Mouse (Mus musculus) liver, adult 2 months (tissue): ENCODE measurements around the gene Zfp592.

Experiments
- CTCF ChIP-seq: fragments of 200-500 bp; IDR thresholded peaks from 2 replicates; pipeline ENCODE4 v1.5.1; 2011; ENCODE audit warnings: low read depth, low read length, control low read depth
- POLR2A ChIP-seq: fragments of 200-500 bp; IDR thresholded peaks from 2 replicates; pipeline ENCODE4 v1.6.1; 2011; ENCODE audit warnings: low read length, control low read depth; ENCODE audit not compliant: insufficient read depth; ENCODE audit errors: extremely low read depth

GRCm38 (mm10) chr7:81072463-81072862 lies 79.0 kb downstream of the Zfp592 start:
- no peak for TF ChIP-seq POLR2A
- TF ChIP-seq CTCF, result no peak
